Mouse (Mus musculus): ENCODE data around the gene Serpina3n. TPM values are rescaled to one million over a fixed set of nuclear protein-coding genes. Genes with fewer than 3 reads are reported as not detected.

The Serpina3n gene
- polyA plus RNA-seq, 1 experiment from 2014 or later, result 0.17 TPM

DNA sequence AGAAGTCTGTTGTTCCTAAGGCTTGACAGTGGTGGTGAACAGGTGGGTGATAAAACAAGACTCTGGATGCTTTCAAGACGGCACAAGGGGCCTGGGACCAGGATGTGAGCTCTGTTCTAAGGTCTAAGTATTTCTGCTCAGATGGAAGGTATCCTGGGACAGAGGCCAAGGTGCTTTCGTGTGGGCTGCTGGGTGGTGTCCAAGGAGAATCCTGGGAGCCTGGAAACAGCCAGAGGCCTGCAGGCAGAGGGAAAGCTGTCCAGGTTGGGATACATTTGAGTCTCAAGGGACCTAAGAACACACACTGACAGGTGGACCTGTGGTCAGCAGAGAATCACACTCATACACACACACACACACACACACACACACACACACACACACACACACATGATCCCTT, 8.0 kb downstream of the Serpina3n start:
- Histone ChIP-seq H3K27me3 (no peaks in the 10 kb centered on the region), H3K4me3 (no peak overlapping the region), H3K4me2 (replicated peaks) (no peak overlapping the region), H3K27ac (no peak overlapping the region), H3K36me3 (no peaks in the 10 kb centered on the region), H3K9ac (no peak overlapping the region), H3K9me3 (replicated peaks) (no peaks in the 10 kb centered on the region), H3K4me1 (0 out of 2 replicates have a peak, but pooled peaks cover 5% of the 10 kb centered on the region)
- WGBS, result 76% methylated on average over 2 of the region's 2 CpGs
- no peak for ATAC-seq (ENCODE audit: low FRiP score)

DNA sequence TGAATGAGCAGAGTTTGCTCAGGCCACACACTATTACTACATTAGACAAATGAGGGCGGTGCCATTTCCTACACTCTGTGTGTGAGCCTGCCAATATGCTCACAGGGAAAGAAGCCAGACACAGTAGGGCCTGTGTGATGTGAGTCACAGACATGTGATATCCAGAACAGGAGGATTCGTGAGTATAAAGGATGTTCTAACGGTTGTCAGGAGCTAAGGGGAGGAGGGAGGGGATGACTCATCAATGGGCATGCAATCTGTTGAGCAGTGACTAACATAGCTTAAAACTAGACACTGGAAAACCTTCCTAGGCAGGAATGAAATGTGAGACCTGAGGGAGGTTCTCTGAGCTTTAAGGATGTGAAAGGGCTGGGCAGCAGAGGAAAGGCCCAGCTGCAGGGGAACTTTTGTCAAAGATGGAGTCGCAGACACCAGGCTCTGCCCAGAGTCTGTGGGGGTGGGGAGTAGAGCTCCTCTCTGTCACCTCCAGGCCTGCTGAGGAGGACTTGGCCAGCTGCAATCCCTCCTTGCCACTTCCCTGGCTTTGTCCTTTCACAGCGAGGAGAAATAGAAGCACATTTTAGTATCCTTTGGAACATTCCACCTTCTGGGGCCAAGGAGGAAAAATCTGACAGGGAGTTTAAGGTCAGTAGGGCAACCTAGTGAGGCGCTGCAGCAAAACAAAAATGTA, 9.2 kb downstream of the Serpina3n start:
- no peaks in the 10 kb centered on the region for H3K9me3 ChIP-seq (replicated peaks)
- no peak overlapping the region for H3K9ac ChIP-seq
- no peak overlapping the region for H3K4me2 ChIP-seq (replicated peaks)
- 51% methylated on average over 6 of the region's 6 CpGs for WGBS
- H3K27me3 ChIP-seq, result no peaks in the 10 kb centered on the region; the same call in 1 of the 2 replicates
- 0 out of 2 replicates have a peak, but pooled peaks cover 5% of the 10 kb centered on the region for H3K4me1 ChIP-seq
- H3K27ac ChIP-seq, result no peak overlapping the region
- no peak overlapping the region for H3K4me3 ChIP-seq
- no peaks in the 10 kb centered on the region for H3K36me3 ChIP-seq
- no peak for ATAC-seq (ENCODE audit: low FRiP score)

DNA sequence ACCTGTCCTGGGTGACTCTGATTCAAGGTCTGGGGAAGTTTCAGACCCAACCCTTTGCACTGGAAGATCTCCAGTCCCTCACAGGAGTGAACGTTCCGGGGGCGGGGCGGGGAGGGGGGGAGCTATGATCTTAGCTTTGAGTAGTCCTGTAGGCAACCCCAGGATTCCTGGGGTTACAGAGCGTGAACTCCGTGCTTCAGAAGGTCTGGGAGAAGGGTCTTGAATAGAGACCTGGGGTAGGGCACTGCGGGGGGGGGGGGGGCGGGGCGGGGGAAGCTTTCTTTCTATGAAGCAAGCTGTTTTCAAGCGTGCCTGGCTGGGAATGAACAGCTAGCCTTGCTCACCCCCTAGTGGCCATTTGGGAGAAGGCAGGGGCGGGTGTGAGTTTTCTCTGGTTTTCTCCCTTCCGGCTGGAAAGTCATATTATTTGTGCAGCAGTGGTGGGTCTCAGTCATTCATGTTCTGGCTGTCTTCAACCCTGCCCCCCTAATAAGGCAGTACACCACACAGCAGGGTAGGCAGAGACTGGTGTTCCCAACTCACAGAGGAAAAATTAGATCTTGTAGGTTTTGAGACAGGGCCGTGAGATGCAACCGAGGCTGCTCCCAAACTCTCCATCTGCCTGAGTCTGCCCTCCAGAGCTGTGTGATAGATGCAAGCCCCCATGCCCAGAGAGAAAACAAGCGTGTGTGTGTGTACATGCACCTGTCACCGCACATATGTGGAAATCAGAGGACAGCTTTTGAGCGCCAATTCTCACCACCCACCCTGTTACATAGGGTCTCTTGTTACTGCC, 12.0 kb downstream of the Serpina3n start:
- H3K4me3 ChIP-seq, result peak overlapping the region; percentile 18
- H3K36me3 ChIP-seq, result no peaks in the 10 kb centered on the region
- H3K4me1 ChIP-seq, result 0 out of 2 replicates have a peak, but pooled peaks cover 5% of the 10 kb centered on the region
- no peaks in the 10 kb centered on the region for H3K9me3 ChIP-seq (replicated peaks)
- H3K4me2 ChIP-seq (replicated peaks), result peak overlapping the region; percentile 50
- ATAC-seq (ENCODE audit: low FRiP score), result peak; percentile 78
- 16% methylated on average over 15 of the region's 17 CpGs for WGBS
- H3K27me3 ChIP-seq, result no peaks in the 10 kb centered on the region; the same call in 1 of the 2 replicates
- peak overlapping the region; percentile 32; the same call in 1 of the 2 replicates for H3K9ac ChIP-seq
- H3K27ac ChIP-seq, result no peak overlapping the region

DNA sequence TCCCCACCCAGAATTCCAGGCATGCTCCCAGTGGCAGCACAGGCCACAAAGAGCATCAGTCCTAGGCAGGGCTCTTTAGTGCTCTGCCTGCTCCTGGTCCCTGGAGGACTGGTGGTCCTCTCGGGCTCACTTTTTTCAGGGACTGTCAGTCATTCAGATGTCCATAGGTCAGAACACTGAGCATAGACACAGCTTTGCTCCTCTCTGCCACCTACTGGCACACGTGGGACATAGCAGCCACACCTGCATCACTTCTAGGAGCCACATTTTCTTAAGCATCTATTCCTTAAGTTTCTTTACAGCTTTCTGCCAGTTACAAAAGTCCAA, 12.6 kb downstream of the Serpina3n start:
- peak; percentile 15; the same call in 1 of the 2 replicates for ATAC-seq (ENCODE audit: low FRiP score)

DNA sequence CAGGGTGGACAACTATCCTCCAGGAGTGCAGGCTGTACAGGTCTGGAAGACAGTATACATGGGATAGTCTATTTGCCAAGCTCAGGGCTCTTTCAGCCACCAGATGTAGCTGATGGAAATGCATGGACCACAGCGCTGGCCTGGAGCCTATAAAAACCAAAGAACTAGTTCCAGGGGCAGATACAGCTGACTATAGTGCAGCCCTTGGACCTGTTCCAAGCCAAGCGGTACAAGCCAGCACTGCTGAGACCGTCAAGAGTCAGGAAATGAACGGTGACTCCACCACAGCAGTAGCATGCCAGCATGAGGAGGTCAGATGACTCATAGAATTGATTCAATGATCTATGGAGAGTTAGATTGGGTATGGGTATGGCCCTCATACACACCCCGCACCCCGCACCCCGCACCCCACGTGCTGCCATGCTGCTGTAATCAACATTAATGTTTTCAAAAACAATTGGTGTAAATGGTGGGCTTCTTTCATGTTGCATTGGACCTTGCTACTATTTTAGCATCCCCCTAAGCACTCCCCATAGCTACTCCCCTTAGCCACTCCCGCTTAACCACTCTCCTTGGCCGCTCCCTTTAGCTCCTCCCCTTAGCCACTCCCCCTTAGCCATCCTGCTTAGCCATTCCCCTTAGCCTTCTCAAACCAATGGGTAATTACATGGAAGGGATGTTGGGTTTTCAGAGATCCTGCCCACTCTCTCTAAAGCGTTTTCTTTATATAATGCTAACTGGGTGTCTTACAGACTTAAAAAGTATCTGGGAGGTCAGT, 16.3 kb downstream of the Serpina3n start:
- no peak for ATAC-seq (ENCODE audit: low FRiP score)
- no peak overlapping the region for H3K4me2 ChIP-seq (replicated peaks)
- peaks cover 6% of the 10 kb centered on the region for H3K27me3 ChIP-seq
- H3K4me3 ChIP-seq, result no peak overlapping the region
- H3K36me3 ChIP-seq, result no peaks in the 10 kb centered on the region
- H3K9me3 ChIP-seq (replicated peaks), result no peaks in the 10 kb centered on the region
- H3K9ac ChIP-seq, result no peak overlapping the region
- no peak overlapping the region for H3K27ac ChIP-seq
- 72% methylated on average over 11 of the region's 11 CpGs for WGBS
- H3K4me1 ChIP-seq, result 0 out of 2 replicates have a peak, but pooled peaks cover 5% of the 10 kb centered on the region

More for the DNA sequence above, 12.6 kb downstream of the Serpina3n start:
- H3K4me2 ChIP-seq (replicated peaks), result no peak overlapping the region
- H3K9me3 ChIP-seq (replicated peaks), result no peaks in the 10 kb centered on the region
- 9% methylated on average over 2 of the region's 2 CpGs for WGBS
- 0 out of 2 replicates have a peak, but pooled peaks cover 5% of the 10 kb centered on the region for H3K4me1 ChIP-seq
- no peaks in the 10 kb centered on the region for H3K36me3 ChIP-seq
- no peak overlapping the region for H3K27ac ChIP-seq
- no peak overlapping the region for H3K9ac ChIP-seq
- no peak overlapping the region for H3K4me3 ChIP-seq
- H3K27me3 ChIP-seq, result no peaks in the 10 kb centered on the region; the same call in 1 of the 2 replicates

DNA sequence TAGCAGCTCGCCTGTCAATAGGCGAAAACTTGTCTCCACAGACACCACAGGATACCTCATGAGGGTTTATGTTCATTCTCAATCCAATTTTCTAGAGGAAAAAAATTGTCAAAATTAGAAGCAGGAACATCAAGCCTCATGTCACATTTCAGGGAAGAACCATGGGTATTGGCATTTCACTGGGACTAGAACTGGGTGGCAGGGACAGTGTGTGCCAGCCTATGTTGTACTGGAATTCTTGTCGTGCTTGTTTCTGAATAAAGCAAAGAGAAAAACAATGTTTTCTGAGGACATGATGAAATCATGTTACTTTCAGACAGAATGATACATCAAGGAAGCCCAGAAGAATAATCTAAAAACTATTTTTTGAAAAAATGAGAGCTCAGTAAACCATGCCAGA, 19.1 kb downstream of the Serpina3n start:
- 92% methylated on average over 3 of the region's 3 CpGs for WGBS
- H3K4me3 ChIP-seq, result no peak overlapping the region
- H3K27ac ChIP-seq, result no peak overlapping the region
- ATAC-seq (ENCODE audit: low FRiP score), result no peak
- no peaks in the 10 kb centered on the region for H3K4me1 ChIP-seq
- no peak overlapping the region for H3K9ac ChIP-seq
- H3K36me3 ChIP-seq, result no peaks in the 10 kb centered on the region
- no peaks in the 10 kb centered on the region for H3K9me3 ChIP-seq (replicated peaks)
- peaks cover 6% of the 10 kb centered on the region for H3K27me3 ChIP-seq
- no peak overlapping the region for H3K4me2 ChIP-seq (replicated peaks)

DNA sequence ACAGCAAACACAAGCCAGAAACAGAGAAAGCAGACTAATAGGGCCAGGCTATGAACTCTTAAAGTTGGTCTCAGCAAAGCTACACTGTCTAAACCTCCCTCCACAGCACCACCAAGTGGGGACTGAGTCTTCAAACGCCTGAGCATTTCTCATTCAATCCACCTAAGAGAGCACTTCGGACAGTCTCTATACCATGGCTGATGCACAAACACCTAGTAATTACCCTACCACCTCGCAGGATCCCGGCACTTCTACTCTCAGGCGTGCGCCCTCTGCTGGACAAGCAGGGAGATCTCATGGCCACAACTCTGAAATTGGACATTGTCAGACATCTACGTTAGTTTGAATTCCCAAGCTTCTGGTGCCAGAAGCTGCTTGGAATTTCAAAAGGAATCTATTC, 20.4 kb downstream of the Serpina3n start:
- H3K9me3 ChIP-seq (replicated peaks), result no peaks in the 10 kb centered on the region
- no peak overlapping the region for H3K4me2 ChIP-seq (replicated peaks)
- no peak overlapping the region for H3K4me3 ChIP-seq
- H3K27me3 ChIP-seq, result peaks cover 6% of the 10 kb centered on the region; the same call in 1 of the 2 replicates
- H3K9ac ChIP-seq, result no peak overlapping the region
- 0 out of 2 replicates have a peak, but pooled peaks have one; percentile 27 for ATAC-seq (ENCODE audit: low FRiP score)
- H3K27ac ChIP-seq, result no peak overlapping the region
- H3K4me1 ChIP-seq, result no peaks in the 10 kb centered on the region
- 7% methylated on average over 7 of the region's 7 CpGs for WGBS
- no peaks in the 10 kb centered on the region for H3K36me3 ChIP-seq

DNA sequence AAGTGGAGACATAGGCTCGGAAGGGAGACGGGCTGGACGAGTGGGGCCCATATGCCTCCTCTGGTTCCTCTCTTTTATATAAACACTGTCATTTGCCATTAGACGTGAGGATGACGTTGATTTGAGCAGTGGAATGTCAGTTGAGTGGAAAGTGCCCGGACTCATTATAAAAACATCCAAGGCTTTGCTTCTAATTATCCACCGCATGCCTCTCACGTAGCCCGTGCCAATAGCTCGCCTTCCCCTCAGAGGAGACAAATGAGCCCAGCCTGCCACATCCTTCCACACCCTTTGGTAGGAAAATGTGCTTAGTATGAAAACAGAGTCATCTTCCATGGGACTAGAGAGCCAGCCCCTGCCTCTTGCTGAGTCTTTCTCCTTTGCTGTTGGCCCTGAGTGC, 24.8 kb downstream of the Serpina3n start:
- Histone ChIP-seq H3K4me2 (replicated peaks) (no peak overlapping the region), H3K36me3 (no peaks in the 10 kb centered on the region), H3K27me3 (no peaks in the 10 kb centered on the region), H3K4me3 (no peak overlapping the region), H3K27ac (no peak overlapping the region), H3K4me1 (peaks cover 9% of the 10 kb centered on the region; the same call in 1 of the 2 replicates), H3K9ac (no peak overlapping the region), H3K9me3 (replicated peaks) (no peaks in the 10 kb centered on the region)
- ATAC-seq (ENCODE audit: low FRiP score), result 0 out of 2 replicates have a peak, but pooled peaks have one; percentile 7
- WGBS, result 56% methylated on average over 10 of the region's 10 CpGs

DNA sequence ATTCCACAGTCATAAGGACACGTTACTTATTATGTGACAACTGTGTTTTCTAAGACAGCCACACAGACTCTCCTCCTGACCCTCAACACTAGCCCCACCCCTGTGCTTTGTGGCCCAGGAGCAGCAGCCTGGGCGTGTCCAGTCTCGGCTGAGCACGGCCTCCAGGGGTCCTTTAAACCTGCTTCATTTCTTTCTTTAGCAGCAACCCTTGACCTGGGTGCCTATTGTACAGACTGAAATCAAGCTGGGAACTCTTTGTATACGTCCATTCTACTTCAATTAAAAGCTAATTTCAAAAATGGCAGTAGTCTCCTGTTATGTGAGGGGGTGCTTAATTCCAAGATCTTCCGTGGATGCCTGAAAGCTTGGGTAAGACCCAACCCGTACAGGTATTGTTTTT, 26.7 kb downstream of the Serpina3n start:
- 28% methylated on average over 7 of the region's 7 CpGs for WGBS
- no peaks in the 10 kb centered on the region for H3K36me3 ChIP-seq
- no peak overlapping the region for H3K4me3 ChIP-seq
- peaks cover 3% of the 10 kb centered on the region; the same call in 1 of the 2 replicates for H3K27me3 ChIP-seq
- H3K4me1 ChIP-seq, result peaks cover 9% of the 10 kb centered on the region; the same call in 1 of the 2 replicates
- H3K27ac ChIP-seq, result no peak overlapping the region
- no peaks in the 10 kb centered on the region for H3K9me3 ChIP-seq (replicated peaks)
- H3K4me2 ChIP-seq (replicated peaks), result no peak overlapping the region
- ATAC-seq (ENCODE audit: low FRiP score), result no peak
- H3K9ac ChIP-seq, result no peak overlapping the region

DNA sequence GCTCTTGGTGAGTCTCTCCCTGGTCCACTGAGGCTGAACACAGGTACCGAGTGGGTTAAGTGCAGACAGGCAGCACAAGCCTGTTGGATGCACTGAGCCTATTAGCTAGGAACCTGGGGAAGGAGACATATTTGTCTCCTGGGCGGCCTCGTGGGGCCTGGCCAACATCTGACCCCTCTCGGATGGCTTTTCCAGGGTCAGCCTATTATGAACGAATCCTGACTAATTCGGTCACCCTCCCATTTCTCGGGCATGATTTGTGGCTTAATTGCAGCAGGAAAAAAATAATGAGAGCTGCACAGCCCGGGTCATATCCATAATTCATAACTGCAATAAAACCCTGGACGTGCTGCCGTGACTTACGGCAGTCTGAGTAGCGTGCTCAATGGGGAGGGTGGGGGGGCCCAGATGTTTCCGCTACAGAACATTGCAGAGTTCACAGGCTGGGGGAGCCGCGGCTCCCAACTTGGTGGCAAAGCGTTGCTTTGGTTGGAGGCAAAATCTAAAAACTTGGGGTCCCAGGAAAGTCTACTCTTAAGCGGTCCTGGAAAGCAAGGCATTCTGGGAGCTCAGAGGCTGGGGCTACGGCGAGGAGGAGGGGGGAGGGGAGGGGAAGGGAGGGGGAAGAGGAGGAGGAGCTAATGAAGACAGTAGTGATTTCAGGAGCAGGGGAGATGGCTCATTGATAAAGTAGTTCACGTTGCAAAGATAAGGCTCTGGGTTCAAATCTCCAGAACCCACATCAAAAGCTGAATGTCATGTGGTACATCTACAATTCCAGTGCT, 27.6 kb downstream of the Serpina3n start:
- H3K4me3 ChIP-seq, result no peak overlapping the region
- H3K9me3 ChIP-seq (replicated peaks), result no peaks in the 10 kb centered on the region
- H3K9ac ChIP-seq, result no peak overlapping the region
- peak; percentile 38; the same call in 1 of the 2 replicates for ATAC-seq (ENCODE audit: low FRiP score)
- peaks cover 9% of the 10 kb centered on the region; the same call in 1 of the 2 replicates for H3K4me1 ChIP-seq
- WGBS, result 71% methylated on average over 20 of the region's 20 CpGs
- H3K4me2 ChIP-seq (replicated peaks), result peak overlapping the region; percentile 17; the same call in 1 of the 2 replicates
- no peaks in the 10 kb centered on the region for H3K36me3 ChIP-seq
- peaks cover 3% of the 10 kb centered on the region for H3K27me3 ChIP-seq
- H3K27ac ChIP-seq, result no peak overlapping the region

DNA sequence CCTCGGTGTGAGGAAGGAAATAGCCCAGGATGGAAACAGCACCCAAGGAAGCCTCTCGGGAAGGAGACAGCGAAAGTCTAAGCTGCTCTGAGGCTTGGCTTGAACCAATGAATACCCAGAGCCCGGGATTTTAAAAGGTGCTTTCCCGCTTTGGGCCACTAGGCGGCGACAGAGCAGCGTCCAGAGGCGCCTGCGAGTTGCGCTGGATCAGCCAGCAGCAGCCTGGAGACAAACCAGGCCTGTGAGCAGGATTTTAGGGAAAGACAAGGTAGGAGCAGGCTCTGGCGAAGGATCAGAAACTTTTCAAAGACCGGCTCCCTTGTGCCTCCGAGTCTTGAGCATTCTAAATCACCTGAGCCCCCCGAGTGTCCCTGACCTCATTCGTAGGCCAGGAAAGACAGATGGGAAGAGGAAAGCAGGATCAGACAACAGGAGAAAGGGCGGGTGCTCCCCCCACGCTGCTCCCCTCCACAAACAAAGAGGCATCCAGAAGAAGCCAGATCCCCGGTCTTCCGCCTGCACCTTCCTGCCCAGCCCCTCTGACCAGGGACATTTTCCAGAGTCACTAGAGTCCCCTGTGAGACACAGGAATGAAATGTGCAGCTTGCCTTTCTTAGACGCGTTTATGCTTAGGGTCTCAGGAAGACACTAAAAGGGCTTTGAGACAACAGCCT, 33.7 kb downstream of the Serpina3n start:
- Histone ChIP-seq H3K9me3 (replicated peaks) (no peaks in the 10 kb centered on the region), H3K9ac (peak overlapping the region; percentile 15), H3K27me3 (peaks cover 18% of the 10 kb centered on the region), H3K27ac (no peak overlapping the region), H3K4me1 (no peaks in the 10 kb centered on the region), H3K36me3 (no peaks in the 10 kb centered on the region), H3K4me3 (no peak overlapping the region), H3K4me2 (replicated peaks) (no peak overlapping the region)
- WGBS, result 10% methylated on average over 22 of the region's 22 CpGs
- ATAC-seq (ENCODE audit: low FRiP score), result peak; percentile 57; the same call in 1 of the 2 replicates
